Mouse (Mus musculus): ENCODE data around the gene Pde8b.

Pde8b gene

DNA sequence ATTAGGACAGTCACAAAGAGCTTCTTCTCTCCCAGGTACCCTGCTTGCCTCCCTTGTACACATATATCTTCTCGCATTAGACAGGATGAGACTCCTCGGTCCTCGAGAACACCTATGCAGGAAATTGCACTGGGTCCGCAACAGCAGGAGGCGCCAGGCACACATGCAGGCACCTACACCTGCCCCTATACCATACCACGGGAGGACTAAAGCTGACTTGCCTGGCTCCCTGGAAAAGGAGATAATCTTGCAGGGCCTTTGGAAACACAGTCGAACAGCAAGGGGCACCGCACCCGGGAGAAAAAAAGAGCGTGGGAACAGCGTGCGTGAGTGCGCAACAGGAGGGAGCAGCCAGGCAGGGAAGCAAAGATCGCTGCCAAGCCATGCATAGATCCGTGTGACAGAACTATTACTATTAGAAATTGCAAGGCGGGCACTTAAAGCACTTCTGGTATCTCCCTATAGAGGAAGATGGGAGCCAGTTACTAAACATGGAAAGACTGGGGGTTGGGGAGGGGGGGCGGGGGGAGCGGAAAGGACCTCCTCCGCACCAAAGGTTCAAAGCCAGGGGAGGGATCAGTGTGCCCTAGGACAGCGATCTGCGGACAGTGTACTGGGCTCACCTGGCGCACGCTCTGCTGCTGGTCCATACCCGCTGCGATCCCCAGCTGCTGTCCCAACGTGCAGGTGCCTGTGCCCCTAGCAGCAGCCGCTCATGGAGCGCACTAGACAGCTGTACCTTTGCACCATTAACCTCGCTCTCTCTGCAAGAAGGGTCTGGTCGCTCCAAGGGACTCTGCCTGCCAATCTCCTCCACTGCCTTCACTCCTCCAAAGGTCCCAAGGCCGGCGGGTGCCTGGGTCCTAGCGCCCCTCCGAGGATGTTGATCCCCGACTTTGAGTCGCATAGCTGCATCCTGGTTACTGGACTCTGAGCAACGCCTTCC, at the start of gene Pde8b:
Gene Pde8b (minus strand): TSS at position 826 of the 946 bp plus-strand sequence.
- peak; percentile 16 to 41 for DNase-seq (ENCODE audit: low spot score in 2 of 2)

GRCm38 (mm10) chr13:95291983-95292382, 41.8 kb upstream of the Pde8b start:
- no peak for DNase-seq (ENCODE audit: low spot score in 2 of 2)

DNA sequence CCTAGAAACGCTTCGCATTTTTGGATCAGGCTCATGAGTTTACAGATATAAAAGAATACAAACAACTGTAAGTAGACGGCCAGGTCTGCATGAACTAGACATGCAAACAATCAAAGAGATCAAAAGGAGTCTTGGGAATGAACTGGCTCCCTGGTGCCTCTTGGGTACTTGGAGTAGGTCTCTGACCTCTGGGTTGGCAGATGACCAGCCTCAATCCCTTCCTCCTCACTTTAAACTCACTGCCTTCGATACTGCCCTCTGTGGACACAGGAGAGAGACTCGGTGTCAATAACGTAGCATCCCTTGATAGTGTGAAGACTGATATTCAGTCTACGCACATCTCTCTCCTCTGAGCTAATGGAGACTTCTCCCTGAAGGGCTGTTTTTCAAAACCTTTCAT, 37.9 kb upstream of the Pde8b start:
- no peak for DNase-seq (ENCODE audit: low spot score in 2 of 2)

DNA sequence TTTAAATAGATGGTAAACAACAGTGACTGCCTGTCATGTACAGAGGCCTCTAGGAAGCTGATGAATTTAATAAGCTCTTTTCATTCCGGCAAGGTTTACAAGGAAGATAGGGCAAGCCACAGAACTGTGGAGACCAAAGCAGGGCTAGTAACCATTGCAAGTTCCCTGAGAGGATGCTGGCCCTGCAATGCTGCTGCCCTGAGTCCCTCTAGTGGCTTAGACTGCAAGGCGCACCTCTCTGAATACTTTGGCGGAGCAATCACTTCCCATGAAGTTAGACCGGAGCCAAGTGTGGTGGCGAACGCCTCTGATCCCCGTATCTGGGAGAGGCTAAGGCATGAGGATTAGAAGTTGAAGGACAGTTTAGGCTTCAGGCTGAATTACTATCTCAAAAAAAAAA, 36.9 kb upstream of the Pde8b start:
- DNase-seq (ENCODE audit: low spot score in 2 of 2): peak; percentile 67 to 71

DNA sequence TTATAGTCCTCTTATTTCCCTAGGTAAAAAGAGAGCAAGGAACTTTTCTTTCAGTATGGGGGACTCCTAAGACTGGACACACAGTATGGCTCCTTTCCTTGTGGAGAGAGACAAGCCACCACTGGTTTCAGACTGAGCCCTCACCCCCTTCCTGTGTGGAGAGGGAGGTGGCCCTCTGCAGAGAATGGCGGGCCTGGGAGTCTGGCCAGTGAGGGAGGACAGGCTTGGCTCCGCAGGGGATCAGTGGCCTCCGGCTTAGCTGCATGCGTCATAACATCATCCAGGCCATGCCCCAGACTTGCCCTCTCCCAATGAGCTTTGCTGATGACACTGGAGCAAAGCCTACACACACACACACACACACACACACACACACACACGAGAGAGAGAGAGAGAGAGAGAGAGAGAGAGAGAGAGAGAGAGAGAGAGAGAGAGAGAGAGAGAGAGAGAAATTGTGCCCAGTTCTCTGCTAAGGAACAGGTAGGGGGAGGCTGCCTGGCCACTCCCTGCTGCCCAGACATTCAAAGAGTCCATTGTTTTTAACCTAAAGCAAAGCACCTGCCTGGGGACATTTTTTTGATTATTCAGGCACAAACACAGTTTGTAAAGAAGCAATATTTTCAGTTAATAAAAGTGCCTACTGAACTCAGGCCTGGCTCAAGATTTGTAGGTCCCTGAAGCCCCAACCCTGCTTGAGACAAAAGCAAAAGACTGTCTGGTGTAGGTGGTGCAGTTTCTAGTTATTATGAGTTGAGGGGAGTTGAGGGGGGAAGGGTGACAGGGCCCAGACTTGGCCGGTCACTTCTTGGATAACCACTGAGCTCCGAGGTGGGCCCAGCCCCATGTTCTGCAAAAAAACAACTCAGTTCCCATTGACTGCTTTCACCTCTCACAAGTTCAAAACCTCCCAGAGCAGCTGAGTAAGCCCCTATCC, 31.9 kb upstream of the Pde8b start:
- DNase-seq (ENCODE audit: low spot score in 2 of 2): no peak

- no peak for DNase-seq (ENCODE audit: low spot score in 2 of 2)
Measured at GRCm38 (mm10) chr13:95278426-95279025, 28.4 kb upstream of the Pde8b start.

- no peak for DNase-seq (ENCODE audit: low spot score in 2 of 2)
Measured at GRCm38 (mm10) chr13:95264691-95265090, 14.6 kb upstream of the Pde8b start.

DNA sequence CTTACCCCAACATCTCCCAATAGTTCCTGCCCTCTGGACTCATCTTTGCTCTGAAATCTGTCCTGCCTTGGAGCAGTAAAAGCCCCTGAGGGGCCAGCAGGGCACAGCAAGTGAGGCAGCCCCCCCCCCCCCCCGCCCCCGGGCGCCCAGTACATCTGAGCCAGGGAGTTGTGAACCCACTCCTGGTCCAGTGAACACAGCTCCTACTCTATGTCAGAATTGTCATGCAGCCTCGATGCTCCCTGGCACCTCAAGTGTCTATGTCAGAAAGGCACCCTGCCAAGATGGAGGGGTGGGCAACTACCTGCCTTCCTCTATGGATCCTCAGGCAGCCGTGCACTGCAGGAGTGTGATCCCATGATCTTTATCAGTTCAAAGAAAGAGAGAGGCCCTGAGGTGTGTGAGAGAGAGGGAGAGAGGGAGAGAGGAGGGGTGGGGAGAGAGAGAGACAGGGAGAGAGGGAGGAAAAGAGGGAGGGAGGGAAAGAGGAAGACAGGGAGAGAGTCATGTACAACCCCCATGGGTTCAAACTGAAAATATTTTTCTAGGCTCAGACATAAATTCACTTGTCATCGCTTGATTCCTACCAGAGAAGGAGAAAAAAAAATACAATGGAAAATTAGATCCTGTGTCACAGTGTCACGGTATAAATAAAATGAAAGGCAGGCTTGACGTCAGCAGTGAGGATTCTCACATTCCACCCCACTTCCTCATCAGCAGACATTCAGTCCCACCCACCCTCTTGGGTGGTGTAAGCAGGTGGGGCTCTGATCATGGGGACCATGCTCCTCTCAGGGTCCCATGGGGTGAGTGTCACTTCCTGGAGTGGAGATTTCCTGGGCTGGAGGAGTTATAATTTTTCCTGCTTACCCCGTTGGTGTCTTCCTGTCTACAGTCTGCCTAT, 11.0 kb upstream of the Pde8b start:
- no peak for DNase-seq (ENCODE audit: low spot score in 2 of 2)

GRCm38 (mm10) chr13:95260391-95260790, 10.3 kb upstream of the Pde8b start:
- DNase-seq (ENCODE audit: low spot score in 2 of 2): no peak

DNA sequence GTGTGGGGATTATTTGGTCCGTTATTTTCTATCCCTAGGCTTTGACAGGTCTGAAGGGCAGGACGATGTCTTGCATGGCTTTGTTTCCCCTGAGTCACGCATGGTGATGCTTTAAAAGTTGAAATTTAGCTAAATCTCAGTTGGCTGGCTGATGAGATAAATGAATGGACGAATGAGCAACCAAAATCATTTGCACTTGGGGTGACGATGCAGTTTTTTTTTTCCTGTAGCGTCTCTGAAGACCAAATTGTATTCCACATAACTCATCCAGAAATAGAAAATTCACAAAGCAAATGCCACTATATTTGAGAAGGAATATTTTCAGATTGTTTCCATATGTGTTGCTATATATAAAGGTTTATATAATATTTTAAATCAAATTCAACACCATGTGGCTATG, 6.9 kb upstream of the Pde8b start:
- no peak for DNase-seq (ENCODE audit: low spot score in 2 of 2)

- no peak for DNase-seq (ENCODE audit: low spot score in 2 of 2)
Measured at GRCm38 (mm10) chr13:95255083-95255482, 4.9 kb upstream of the Pde8b start.

DNA sequence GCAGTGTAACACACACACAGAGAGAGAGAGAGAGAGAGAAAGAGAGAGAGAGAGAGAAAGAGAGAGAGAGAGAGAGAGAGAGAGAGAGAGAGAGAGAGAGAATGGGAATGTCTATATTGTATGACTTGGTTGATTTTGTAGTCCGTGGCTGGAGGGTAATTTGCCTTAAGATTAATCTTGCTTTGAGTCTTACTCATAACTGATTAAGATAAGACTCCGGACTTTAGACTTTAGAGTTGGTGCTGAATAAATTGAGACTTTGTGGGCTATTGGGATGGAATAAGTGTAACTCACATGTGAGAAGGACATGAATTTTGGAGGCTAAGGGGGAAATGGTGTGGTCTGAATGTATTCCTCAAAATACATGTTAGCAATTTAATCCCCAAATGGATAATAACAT, 7.1 kb downstream of the Pde8b start:
- DNase-seq (ENCODE audit: low spot score in 2 of 2): no peak

- DNase-seq (ENCODE audit: low spot score in 2 of 2): no peak
Measured at GRCm38 (mm10) chr13:95237488-95237887, 12.6 kb downstream of the Pde8b start.

GRCm38 (mm10) chr13:95235261-95235660, 14.9 kb downstream of the Pde8b start:
- no peak for DNase-seq (ENCODE audit: low spot score in 2 of 2)

GRCm38 (mm10) chr13:95231366-95232138, 18.6 kb downstream of the Pde8b start:
- no peak for DNase-seq (ENCODE audit: low spot score in 2 of 2)

DNA sequence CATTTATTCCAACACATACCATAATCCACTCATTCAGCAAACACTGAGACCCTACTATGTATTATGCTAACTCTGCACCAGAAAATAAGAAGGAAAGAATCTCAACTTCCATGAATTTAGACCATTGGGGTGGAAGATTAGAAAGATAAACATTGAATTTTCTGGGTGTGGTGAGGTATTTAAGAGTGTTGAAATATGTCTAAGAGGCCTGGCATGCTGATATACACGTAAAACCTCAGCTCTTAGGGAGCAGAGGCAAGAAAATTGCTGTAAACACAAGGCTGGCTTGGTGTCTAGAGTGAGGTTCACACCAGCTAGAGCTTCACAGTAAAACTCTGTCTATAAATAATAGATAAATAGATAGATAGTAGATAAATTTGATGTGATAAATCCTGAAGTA, 19.8 kb downstream of the Pde8b start:
- DNase-seq (ENCODE audit: low spot score in 2 of 2): no peak

- no peak for DNase-seq (ENCODE audit: low spot score in 2 of 2)
Measured at GRCm38 (mm10) chr13:95224491-95224890, 25.6 kb downstream of the Pde8b start.

DNA sequence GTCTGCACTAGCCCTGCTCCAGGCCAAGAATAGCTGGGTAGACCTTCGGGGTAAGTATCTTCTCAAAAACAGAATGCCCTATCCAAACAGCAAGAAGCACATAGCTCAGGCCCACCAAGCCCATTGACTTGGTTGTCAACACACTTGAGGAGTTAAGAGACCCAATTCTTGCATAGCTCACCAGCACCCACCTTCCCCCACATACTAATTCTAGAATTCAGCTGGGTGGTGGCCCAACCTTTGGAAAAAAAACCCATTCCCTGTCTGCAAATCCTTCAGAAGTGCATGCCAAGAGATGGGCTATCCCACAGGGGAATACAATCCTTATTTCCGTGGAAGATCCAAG, 26.7 kb downstream of the Pde8b start:
- DNase-seq (ENCODE audit: low spot score in 2 of 2): no peak

GRCm38 (mm10) chr13:95222569-95223426, 27.3 kb downstream of the Pde8b start:
- peak; percentile 20 to 38 for DNase-seq (ENCODE audit: low spot score in 2 of 2)
